Mouse (Mus musculus) hindbrain, embryonic 13.5 days (tissue): ENCODE data around the gene Gtsf1l. TPM values are rescaled to one million over a fixed set of nuclear protein-coding genes. Genes with fewer than 3 reads are reported as not detected.
A peak's percentile ranks its signal among the peaks of the same experiment; 100 is the strongest.
"Not testable (repeated sequence)": the region's sequence is repeated elsewhere in the genome, so short reads cannot be mapped to it uniquely, and the experiment has no call there.

ENCODE experiments used
- ATAC-seq: fragments of 200-750 bp; cut with Nextera tagmentation; 2 replicates; pipeline ENCODE4 v1.8.0; 2017; ENCODE audit warnings: moderate TSS enrichment; ENCODE audit not compliant: low FRiP score
- H3K27ac ChIP-seq: fragments of 300-500 bp; sonication (generic); 2 replicates; pipeline ENCODE4 v1.5.1; 2015; ENCODE audit warnings: inconsistent platforms, mild to moderate bottlenecking, moderate library complexity
- H3K27me3 ChIP-seq: fragments of 300-500 bp; sonication (generic); 2 replicates; pipeline ENCODE4 v1.6.1; 2015; ENCODE audit warnings: mild to moderate bottlenecking, inconsistent platforms
- H3K36me3 ChIP-seq: fragments of 300-500 bp; sonication (generic); 2 replicates; pipeline ENCODE4 v1.6.1; 2015; ENCODE audit warnings: mild to moderate bottlenecking, inconsistent platforms
- H3K4me1 ChIP-seq: fragments of 300-500 bp; sonication (generic); replicated peaks from 2 replicates; pipeline ENCODE4 v1.6.1; 2015; ENCODE audit warnings: inconsistent platforms
- H3K4me2 ChIP-seq: fragments of 300-500 bp; sonication (generic); 2 replicates; pipeline ENCODE4 v1.6.1; 2015; ENCODE audit warnings: inconsistent platforms, mild to moderate bottlenecking, moderate library complexity
- H3K4me3 ChIP-seq: fragments of 300-500 bp; sonication (generic); 2 replicates; pipeline ENCODE4 v1.5.1; 2015; ENCODE audit warnings: mild to moderate bottlenecking, inconsistent platforms
- H3K9ac ChIP-seq: fragments of 300-500 bp; sonication (generic); 2 replicates; pipeline ENCODE4 v1.6.1; 2015; ENCODE audit warnings: mild to moderate bottlenecking, inconsistent platforms
- H3K9me3 ChIP-seq: fragments of 300-500 bp; sonication (generic); 2 replicates; pipeline ENCODE4 v1.6.1; 2016; ENCODE audit warnings: inconsistent platforms
- WGBS: fragments of 180-500 bp; shearing (Covaris S2); methylation state at CpG from one replicate; pipeline ENCODE4 v1.1.7; 2015; 5-methylcytosine and 5-hydroxymethylcytosine counted together
- polyA plus RNA-seq: library from polyadenylated mRNA; unstranded; fragments of >200 nt; fragmentation: Nextera tagmentation; extraction: Ambion mirVana; gene quantifications from 2 replicates; pipeline ENCODE4 v1.2.1, GENCODE M21; 2015

Gtsf1l gene
- polyA plus RNA-seq, 1 experiment from 2014 or later, result not detected

GRCm38 (mm10) chr2:163060630-163061029 lies 27.0 kb downstream of the Gtsf1l start:
- Histone ChIP-seq H3K9ac (no peak overlapping the region), H3K4me1 (0 out of 2 replicates have a peak, but pooled peaks cover 2% of the 10 kb centered on the region), H3K27me3 (peaks cover 2% of the 10 kb centered on the region; the same call in 1 of the 2 replicates), H3K4me3 (no peak overlapping the region), H3K36me3 (no peaks in the 10 kb centered on the region), H3K27ac (no peak overlapping the region), H3K9me3 (no peaks in the 10 kb centered on the region), H3K4me2 (no peak overlapping the region)
- WGBS, result 84% methylated on average over 6 of the region's 6 CpGs
- ATAC-seq, result no peak

- H3K4me2 ChIP-seq, H3K9me3 ChIP-seq, H3K4me3 ChIP-seq, H3K36me3 ChIP-seq, H3K9ac ChIP-seq, H3K27ac ChIP-seq, ATAC-seq: not testable (repeated sequence)
- WGBS, result 92% methylated on average over 7 of the region's 7 CpGs
- H3K4me1 ChIP-seq, result peaks cover 15% of the 10 kb centered on the region
- peaks cover 14% of the 10 kb centered on the region for H3K27me3 ChIP-seq
Measured at GRCm38 (mm10) chr2:163058981-163059380, 28.7 kb downstream of the Gtsf1l start.

GRCm38 (mm10) chr2:163056584-163056983 lies 31.1 kb downstream of the Gtsf1l start:
- no peaks in the 10 kb centered on the region for H3K36me3 ChIP-seq
- no peak overlapping the region for H3K9ac ChIP-seq
- peaks cover 19% of the 10 kb centered on the region for H3K27me3 ChIP-seq
- H3K9me3 ChIP-seq, result no peaks in the 10 kb centered on the region
- no peak overlapping the region for H3K4me2 ChIP-seq
- WGBS, result 88% methylated on average over 9 of the region's 9 CpGs
- no peak overlapping the region for H3K27ac ChIP-seq
- no peak overlapping the region for H3K4me3 ChIP-seq
- H3K4me1 ChIP-seq, result peaks cover 20% of the 10 kb centered on the region
- no peak for ATAC-seq

- Histone ChIP-seq H3K4me2 (peak overlapping the region; percentile 100), H3K9ac (peak overlapping the region; percentile 63; the same call in 1 of the 2 replicates)
- 43% methylated on average over 5 of the region's 5 CpGs for WGBS
Measured at GRCm38 (mm10) chr2:163055715-163056114, 31.9 kb downstream of the Gtsf1l start.

GRCm38 (mm10) chr2:163054891-163055494 lies 32.7 kb downstream of the Gtsf1l start:
- Histone ChIP-seq H3K9me3 (no peaks in the 10 kb centered on the region), H3K4me3 (peak overlapping the region; percentile 63), H3K9ac (peak overlapping the region; percentile 63), H3K27me3 (peaks cover 19% of the 10 kb centered on the region), H3K4me1 (peaks cover 20% of the 10 kb centered on the region), H3K27ac (no peak overlapping the region), H3K4me2 (peak overlapping the region; percentile 100), H3K36me3 (0 out of 2 replicates have a peak, but pooled peaks cover 3% of the 10 kb centered on the region)
- WGBS, result 1% methylated on average over 31 of the region's 38 CpGs
- ATAC-seq, result peak; percentile 21; the same call in 1 of the 2 replicates

More at GRCm38 (mm10) chr2:163055715-163056114, 31.9 kb downstream of the Gtsf1l start:
- Histone ChIP-seq H3K27me3 (peaks cover 19% of the 10 kb centered on the region), H3K27ac (no peak overlapping the region), H3K9me3 (no peaks in the 10 kb centered on the region), H3K4me1 (peaks cover 20% of the 10 kb centered on the region), H3K36me3 (no peaks in the 10 kb centered on the region), H3K4me3 (peak overlapping the region; percentile 63)
- ATAC-seq, result no peak

GRCm38 (mm10) chr2:163054335-163054840 lies 33.3 kb downstream of the Gtsf1l start, which contains the start of gene Mybl2:
Gene Mybl2, plus strand, starts transcription at chr2:163054687.
- 0 out of 2 replicates have a peak, but pooled peaks cover 3% of the 10 kb centered on the region for H3K36me3 ChIP-seq
- H3K4me1 ChIP-seq, result peaks cover 20% of the 10 kb centered on the region
- H3K27ac ChIP-seq, result no peak within 1 kb of the TSS
- peak within 1 kb of the TSS; percentile 63 for H3K9ac ChIP-seq
- H3K9me3 ChIP-seq, result no peaks in the 10 kb centered on the region
- peaks cover 19% of the 10 kb centered on the region for H3K27me3 ChIP-seq
- peak within 1 kb of the TSS; percentile 63 for H3K4me3 ChIP-seq
- peak within 1 kb of the TSS; percentile 100 for H3K4me2 ChIP-seq
- under 1% methylated on average over 48 of the region's 48 CpGs for WGBS
- peak; percentile 99 for ATAC-seq

GRCm38 (mm10) chr2:163052826-163053225 lies 34.8 kb downstream of the Gtsf1l start:
- Histone ChIP-seq H3K9me3 (no peaks in the 10 kb centered on the region), H3K27me3 (peaks cover 19% of the 10 kb centered on the region), H3K4me2 (no peak overlapping the region), H3K27ac (no peak overlapping the region), H3K4me1 (peaks cover 23% of the 10 kb centered on the region), H3K36me3 (0 out of 2 replicates have a peak, but pooled peaks cover 6% of the 10 kb centered on the region), H3K4me3 (no peak overlapping the region), H3K9ac (no peak overlapping the region)
- WGBS, result 67% methylated on average over 4 of the region's 4 CpGs
- no peak for ATAC-seq

- H3K9me3 ChIP-seq, result no peaks in the 10 kb centered on the region
- ATAC-seq, result no peak
- H3K4me2 ChIP-seq, result no peak overlapping the region
- peaks cover 19% of the 10 kb centered on the region for H3K27me3 ChIP-seq
- no peak overlapping the region for H3K27ac ChIP-seq
- H3K4me1 ChIP-seq, result peaks cover 23% of the 10 kb centered on the region
- H3K9ac ChIP-seq, result no peak overlapping the region
- H3K36me3 ChIP-seq, result peaks cover 11% of the 10 kb centered on the region
- WGBS, result 40% methylated on average over 4 of the region's 4 CpGs
- no peak overlapping the region for H3K4me3 ChIP-seq
Measured at GRCm38 (mm10) chr2:163052101-163052500, 35.6 kb downstream of the Gtsf1l start.

GRCm38 (mm10) chr2:163051691-163052090 lies 36.0 kb downstream of the Gtsf1l start:
- no peak overlapping the region for H3K27ac ChIP-seq
- H3K4me3 ChIP-seq, result no peak overlapping the region
- ATAC-seq, result no peak
- peaks cover 23% of the 10 kb centered on the region for H3K4me1 ChIP-seq
- 83% methylated on average over 1 of the region's 1 CpGs for WGBS
- peaks cover 15% of the 10 kb centered on the region for H3K36me3 ChIP-seq
- H3K9me3 ChIP-seq, result no peaks in the 10 kb centered on the region
- peaks cover 19% of the 10 kb centered on the region for H3K27me3 ChIP-seq
- no peak overlapping the region for H3K9ac ChIP-seq
- H3K4me2 ChIP-seq, result no peak overlapping the region

GRCm38 (mm10) chr2:163049116-163049515 lies 38.5 kb downstream of the Gtsf1l start:
- no peak overlapping the region for H3K9ac ChIP-seq
- no peak overlapping the region for H3K4me2 ChIP-seq
- peaks cover 9% of the 10 kb centered on the region for H3K4me1 ChIP-seq
- H3K27me3 ChIP-seq, result 0 out of 2 replicates have a peak, but pooled peaks cover 5% of the 10 kb centered on the region
- no peaks in the 10 kb centered on the region for H3K9me3 ChIP-seq
- no peak overlapping the region for H3K27ac ChIP-seq
- no peak for ATAC-seq
- 96% methylated on average over 2 of the region's 2 CpGs for WGBS
- no peak overlapping the region for H3K4me3 ChIP-seq
- peaks cover 36% of the 10 kb centered on the region for H3K36me3 ChIP-seq

- Histone ChIP-seq H3K4me3 (peak overlapping the region; percentile 29), H3K9me3 (no peaks in the 10 kb centered on the region), H3K27ac (no peak overlapping the region), H3K27me3 (0 out of 2 replicates have a peak, but pooled peaks cover 3% of the 10 kb centered on the region), H3K4me1 (0 out of 2 replicates have a peak, but pooled peaks cover 3% of the 10 kb centered on the region), H3K4me2 (peak overlapping the region; percentile 52), H3K36me3 (peaks cover 46% of the 10 kb centered on the region), H3K9ac (no peak overlapping the region)
- 0 out of 2 replicates have a peak, but pooled peaks have one; percentile 54 for ATAC-seq
- WGBS, result 2% methylated on average over 10 of the region's 10 CpGs
Measured at GRCm38 (mm10) chr2:163048125-163048524, 39.5 kb downstream of the Gtsf1l start.

- no peak overlapping the region for H3K9ac ChIP-seq
- no peaks in the 10 kb centered on the region for H3K9me3 ChIP-seq
- WGBS, result 87% methylated on average over 7 of the region's 7 CpGs
- no peak for ATAC-seq
- no peak overlapping the region for H3K27ac ChIP-seq
- H3K36me3 ChIP-seq, result peaks cover 92% of the 10 kb centered on the region
- H3K4me1 ChIP-seq, result no peaks in the 10 kb centered on the region
- H3K4me2 ChIP-seq, result no peak overlapping the region
- no peaks in the 10 kb centered on the region for H3K27me3 ChIP-seq
- no peak overlapping the region for H3K4me3 ChIP-seq
Measured at GRCm38 (mm10) chr2:163039940-163040339, 47.7 kb downstream of the Gtsf1l start.
